Mouse (Mus musculus): ENCODE measurements around the gene 1810013L24Rik.

DNA sequence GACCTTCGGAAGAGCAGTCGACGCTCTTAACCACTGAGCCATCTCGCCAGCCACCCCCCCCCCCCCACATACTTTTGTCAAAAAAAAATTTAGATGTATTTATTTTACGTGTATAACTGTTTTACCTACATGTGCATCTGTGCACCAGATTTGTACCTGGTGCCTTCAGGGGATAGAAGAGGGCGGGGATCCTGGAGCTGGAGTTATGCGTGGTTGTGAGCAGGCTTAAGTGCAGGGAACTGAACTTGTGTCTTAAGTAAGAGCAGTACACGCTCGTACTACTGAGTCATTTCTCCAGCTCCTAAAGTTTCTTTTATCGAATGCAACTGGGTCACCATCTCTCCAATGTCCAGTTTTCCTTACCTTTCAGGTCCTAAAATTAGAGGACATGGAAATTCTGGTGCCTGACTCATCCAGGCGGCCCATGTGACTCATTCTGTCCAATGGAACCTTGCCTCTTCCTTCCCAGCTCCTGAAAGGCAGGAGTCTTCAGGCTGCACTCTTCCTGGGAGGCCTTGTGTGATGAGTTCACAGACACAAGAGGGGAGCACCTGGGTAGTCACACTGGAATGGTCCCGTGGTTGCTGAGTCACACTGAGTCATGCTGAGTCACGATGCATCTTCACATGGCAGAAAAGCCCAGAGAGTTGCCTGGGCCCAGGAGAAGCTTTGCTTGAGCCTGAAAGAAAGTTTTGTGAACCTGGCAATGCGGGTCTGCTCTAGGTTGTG, 19.3 kb upstream of the 1810013L24Rik start:
- no peak for TF ChIP-seq POLR2A (IDR thresholded peaks at IDR 0.05; ENCODE audit: control insufficient read depth, low read depth, low read length)
- TF ChIP-seq CTCF (IDR thresholded peaks at IDR 0.05; ENCODE audit: control insufficient read depth, insufficient read depth, insufficient replicate concordance, low read depth, low read length) = no peak

All from testis, adult 2 months (tissue).